Mouse (Mus musculus): ENCODE data around the gene 4930519P11Rik. TPM values are rescaled to one million over a fixed set of nuclear protein-coding genes. Genes with fewer than 3 reads are reported as not detected.

4930519P11Rik gene
- polyA plus RNA-seq, 1 experiment from 2014 or later = not detected

DNA sequence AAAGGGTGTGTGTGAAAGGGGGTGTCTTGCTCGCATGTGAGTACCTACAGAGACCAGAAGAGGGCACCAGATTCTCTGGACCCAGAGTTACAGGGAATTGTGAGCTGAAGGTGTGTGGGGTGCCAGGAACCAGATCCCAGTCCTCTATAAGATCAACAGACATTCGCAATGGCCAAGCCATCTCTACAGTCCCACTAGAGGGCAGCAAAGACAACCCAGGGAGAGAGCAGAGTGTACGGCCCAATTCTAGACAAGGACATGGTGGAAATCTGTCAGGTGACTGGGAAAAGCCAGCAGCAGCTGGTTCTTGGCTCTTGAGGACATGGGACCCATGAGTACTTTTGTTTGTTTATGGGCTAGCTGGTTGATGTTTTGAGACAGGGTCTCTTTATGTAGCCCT, 20.2 kb downstream of the 4930519P11Rik start:
- Histone ChIP-seq H3K4me2 (replicated peaks) (no peak overlapping the region), H3K27ac (no peak overlapping the region), H3K27me3 (no peaks in the 10 kb centered on the region), H3K9ac (no peak overlapping the region), H3K4me1 (no peaks in the 10 kb centered on the region), H3K36me3 (peaks cover 13% of the 10 kb centered on the region; the same call in 1 of the 2 replicates), H3K4me3 (no peak overlapping the region), H3K9me3 (replicated peaks) (no peaks in the 10 kb centered on the region)
- ATAC-seq (ENCODE audit: low FRiP score) = no peak
- 61% methylated on average over 3 of the region's 3 CpGs for WGBS

DNA sequence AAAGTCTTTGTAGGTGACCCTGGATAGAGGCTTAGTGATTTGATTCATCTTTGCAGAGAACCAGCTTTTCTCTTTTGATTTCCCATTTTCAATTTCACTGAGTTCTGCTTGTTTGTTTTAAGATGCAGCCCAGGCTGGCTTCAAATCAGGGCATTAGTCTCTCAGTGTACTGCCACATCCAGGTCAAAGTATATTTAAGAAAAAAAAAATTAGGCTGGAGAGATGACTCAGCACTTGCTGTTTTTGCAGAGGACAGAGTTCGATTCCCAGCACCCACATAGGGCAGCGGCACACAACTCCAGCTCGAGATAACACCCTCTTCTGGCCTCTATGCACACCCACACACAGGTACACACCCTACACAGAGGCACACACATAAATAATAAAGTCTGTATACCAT, 22.0 kb downstream of the 4930519P11Rik start:
- Histone ChIP-seq H3K27me3 (no peaks in the 10 kb centered on the region), H3K36me3 (peaks cover 13% of the 10 kb centered on the region; the same call in 1 of the 2 replicates), H3K4me1 (no peaks in the 10 kb centered on the region), H3K27ac (no peak overlapping the region), H3K4me2 (replicated peaks) (no peak overlapping the region), H3K9me3 (replicated peaks) (no peaks in the 10 kb centered on the region), H3K9ac (no peak overlapping the region), H3K4me3 (no peak overlapping the region)
- WGBS = 90% methylated on average over 3 of the region's 3 CpGs
- ATAC-seq (ENCODE audit: low FRiP score) = no peak

DNA sequence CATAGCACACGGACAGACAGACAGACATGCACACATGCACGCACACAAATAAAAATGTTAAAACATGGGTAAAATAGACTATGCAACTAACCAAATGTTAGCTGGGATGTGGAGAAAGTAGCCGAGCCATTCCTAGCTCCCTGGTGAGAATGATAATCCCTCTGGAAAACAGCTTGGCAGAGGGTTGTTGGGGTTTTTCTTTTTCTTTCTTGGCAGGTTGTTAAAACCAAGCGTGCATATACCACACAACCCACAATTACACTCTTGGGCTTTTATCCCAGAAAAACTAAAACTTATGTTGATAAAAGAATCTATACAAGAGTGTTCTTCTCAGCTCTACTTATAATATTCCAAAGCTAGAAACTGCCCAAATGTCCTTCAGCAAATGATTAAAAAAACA, 24.2 kb downstream of the 4930519P11Rik start:
- Histone ChIP-seq H3K9ac (no peak overlapping the region), H3K4me1 (peaks cover 17% of the 10 kb centered on the region), H3K9me3 (replicated peaks) (no peaks in the 10 kb centered on the region), H3K27ac (no peak overlapping the region), H3K27me3 (no peaks in the 10 kb centered on the region), H3K36me3 (peaks cover 7% of the 10 kb centered on the region; the same call in 1 of the 2 replicates), H3K4me2 (replicated peaks) (no peak overlapping the region), H3K4me3 (no peak overlapping the region)
- no peak for ATAC-seq (ENCODE audit: low FRiP score)
- 81% methylated on average over 4 of the region's 4 CpGs for WGBS

DNA sequence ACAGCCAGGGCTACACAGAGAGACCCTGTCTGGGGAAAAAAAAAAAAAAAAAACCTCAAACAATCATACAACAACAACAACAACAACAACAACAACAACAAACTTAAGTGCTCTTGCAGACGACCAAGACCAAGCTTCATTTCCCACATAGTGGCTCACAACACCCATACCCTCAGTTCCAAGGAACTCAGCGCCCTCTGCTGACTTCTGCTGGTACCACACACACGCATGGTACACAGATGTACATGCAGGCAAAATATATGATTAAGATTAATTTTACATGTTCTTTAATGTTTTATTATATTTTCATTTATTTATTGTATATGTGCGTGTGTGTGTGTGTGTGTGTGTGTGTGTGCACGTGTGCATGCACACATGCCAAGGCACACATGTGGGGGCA, 26.8 kb downstream of the 4930519P11Rik start:
- no peak overlapping the region for H3K9ac ChIP-seq
- H3K36me3 ChIP-seq = no peaks in the 10 kb centered on the region; the same call in 1 of the 2 replicates
- peaks cover 21% of the 10 kb centered on the region for H3K4me1 ChIP-seq
- H3K27me3 ChIP-seq = no peaks in the 10 kb centered on the region
- no peak overlapping the region for H3K4me2 ChIP-seq (replicated peaks)
- H3K9me3 ChIP-seq (replicated peaks) = no peaks in the 10 kb centered on the region
- H3K27ac ChIP-seq = no peak overlapping the region
- 81% methylated on average over 5 of the region's 5 CpGs for WGBS
- no peak for ATAC-seq (ENCODE audit: low FRiP score)
- no peak overlapping the region for H3K4me3 ChIP-seq

DNA sequence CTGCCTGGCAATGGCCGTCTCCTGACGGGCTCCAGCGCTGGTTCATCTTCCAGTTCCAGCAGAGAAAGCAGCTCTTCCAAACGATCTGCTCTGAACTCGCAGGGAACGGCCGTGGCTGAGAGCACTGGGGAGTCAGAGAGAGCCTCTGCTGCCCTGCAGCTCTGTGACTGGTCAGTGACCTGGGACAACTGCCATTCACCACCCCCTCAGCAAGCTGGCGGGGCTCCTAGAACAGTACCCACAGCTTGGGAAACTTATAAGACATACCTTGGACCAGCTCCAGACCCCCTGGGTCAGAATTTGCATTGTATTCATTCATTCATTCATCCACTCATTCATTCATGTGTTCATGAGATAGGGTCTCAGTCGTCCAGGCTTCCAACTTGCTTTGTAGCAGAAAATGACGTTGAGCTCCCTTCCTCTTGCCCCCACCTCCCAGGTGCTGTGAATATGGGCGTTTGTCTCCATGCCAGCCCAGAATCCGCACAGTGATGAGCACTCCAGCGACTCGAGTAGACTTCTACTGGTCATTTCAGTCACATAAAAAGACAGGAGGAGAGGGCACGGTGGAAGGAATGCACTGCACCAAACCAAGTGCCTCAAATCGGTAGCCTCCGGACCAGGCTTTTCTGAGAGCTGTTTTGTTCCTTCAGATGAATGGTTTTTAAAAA, 28.2 kb downstream of the 4930519P11Rik start:
- Histone ChIP-seq H3K27ac (peak overlapping the region; percentile 58; the same call in 1 of the 2 replicates), H3K4me2 (replicated peaks) (no peak overlapping the region), H3K27me3 (no peaks in the 10 kb centered on the region), H3K4me1 (peaks cover 21% of the 10 kb centered on the region), H3K9me3 (replicated peaks) (no peaks in the 10 kb centered on the region), H3K4me3 (no peak overlapping the region), H3K9ac (no peak overlapping the region), H3K36me3 (no peaks in the 10 kb centered on the region; the same call in 1 of the 2 replicates)
- 68% methylated on average over 17 of the region's 17 CpGs for WGBS
- ATAC-seq (ENCODE audit: low FRiP score) = no peak

DNA sequence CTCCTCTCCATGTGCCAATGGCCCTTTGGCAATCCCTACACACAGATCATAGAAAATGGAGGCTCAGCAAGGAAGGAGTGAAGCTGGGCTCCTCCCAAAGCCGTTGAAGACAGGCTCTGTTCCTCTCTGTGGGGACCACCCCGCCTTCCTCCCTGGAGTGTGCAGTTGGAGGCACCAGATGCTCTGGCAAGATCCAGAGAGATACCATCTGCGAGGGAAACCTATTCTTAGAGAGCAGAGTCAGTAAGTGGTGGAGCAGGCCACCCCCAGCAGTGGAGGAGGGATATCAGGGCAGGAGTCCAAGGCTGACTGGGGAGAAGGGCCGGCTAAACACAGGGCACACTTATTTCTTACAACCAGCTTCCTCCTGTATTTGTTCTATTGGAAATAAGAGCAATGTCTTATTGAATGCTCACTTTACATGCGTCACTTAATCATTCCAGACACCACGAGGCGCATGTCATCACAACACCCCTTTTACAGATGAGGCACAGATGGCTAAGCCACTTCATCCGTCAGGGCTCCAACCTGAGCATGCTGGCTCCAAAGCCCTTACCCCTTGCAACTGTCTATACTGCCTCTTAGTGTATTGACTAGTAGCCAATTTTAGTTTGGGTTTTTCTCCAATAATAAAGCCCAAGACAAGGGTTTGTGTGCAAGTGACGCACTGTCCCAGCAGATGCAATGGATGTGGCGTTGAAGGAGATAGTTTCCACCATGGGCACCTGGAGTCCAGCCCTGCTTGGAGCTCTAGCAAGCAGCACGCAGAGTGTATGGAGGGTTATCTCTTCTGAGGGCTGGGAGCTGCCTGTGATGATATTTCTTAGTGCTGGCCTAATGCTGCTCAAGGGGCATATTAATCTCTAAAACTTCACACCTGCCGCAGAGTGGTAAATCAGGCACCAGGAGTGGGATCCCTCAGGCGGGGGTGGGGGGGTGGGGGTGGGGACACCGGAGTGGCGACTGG, 29.0 kb downstream of the 4930519P11Rik start:
- Histone ChIP-seq H3K9ac (no peak overlapping the region), H3K27ac (peak overlapping the region; percentile 58)

DNA sequence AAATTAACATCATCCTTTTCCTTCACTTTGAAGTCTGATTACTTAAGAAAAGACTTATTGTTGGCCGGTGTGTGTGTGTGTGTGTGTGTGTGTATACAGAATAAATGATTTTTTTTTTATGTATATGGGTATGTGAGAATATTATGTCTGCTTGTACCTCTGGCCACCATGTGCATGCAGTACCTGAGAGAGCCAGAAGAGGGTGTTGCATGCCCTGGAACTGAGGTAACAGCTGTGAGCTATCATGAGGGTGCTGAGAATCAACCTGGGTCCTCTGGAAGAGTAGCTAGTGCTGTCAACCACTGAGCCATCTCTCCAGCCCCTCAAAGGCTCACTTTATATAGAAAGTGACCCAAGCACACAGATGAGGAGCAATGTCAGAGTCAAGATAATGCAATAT, 31.8 kb downstream of the 4930519P11Rik start:
- H3K4me1 ChIP-seq = peaks cover 36% of the 10 kb centered on the region
- H3K4me2 ChIP-seq (replicated peaks) = no peak overlapping the region
- H3K9me3 ChIP-seq (replicated peaks) = no peaks in the 10 kb centered on the region
- no peaks in the 10 kb centered on the region; the same call in 1 of the 2 replicates for H3K36me3 ChIP-seq
- no peaks in the 10 kb centered on the region for H3K27me3 ChIP-seq
- H3K4me3 ChIP-seq = no peak overlapping the region
- no peak overlapping the region for H3K9ac ChIP-seq
- 95% methylated on average over 1 of the region's 1 CpGs for WGBS
- H3K27ac ChIP-seq = no peak overlapping the region
- no peak for ATAC-seq (ENCODE audit: low FRiP score)

More for the DNA sequence above, 29.0 kb downstream of the 4930519P11Rik start:
- H3K36me3 ChIP-seq = no peaks in the 10 kb centered on the region; the same call in 1 of the 2 replicates
- no peak overlapping the region for H3K4me2 ChIP-seq (replicated peaks)
- WGBS = 59% methylated on average over 15 of the region's 15 CpGs
- H3K4me3 ChIP-seq = no peak overlapping the region
- no peaks in the 10 kb centered on the region for H3K27me3 ChIP-seq
- H3K4me1 ChIP-seq = peaks cover 21% of the 10 kb centered on the region
- ATAC-seq (ENCODE audit: low FRiP score) = peak; percentile 62
- no peaks in the 10 kb centered on the region for H3K9me3 ChIP-seq (replicated peaks)

DNA sequence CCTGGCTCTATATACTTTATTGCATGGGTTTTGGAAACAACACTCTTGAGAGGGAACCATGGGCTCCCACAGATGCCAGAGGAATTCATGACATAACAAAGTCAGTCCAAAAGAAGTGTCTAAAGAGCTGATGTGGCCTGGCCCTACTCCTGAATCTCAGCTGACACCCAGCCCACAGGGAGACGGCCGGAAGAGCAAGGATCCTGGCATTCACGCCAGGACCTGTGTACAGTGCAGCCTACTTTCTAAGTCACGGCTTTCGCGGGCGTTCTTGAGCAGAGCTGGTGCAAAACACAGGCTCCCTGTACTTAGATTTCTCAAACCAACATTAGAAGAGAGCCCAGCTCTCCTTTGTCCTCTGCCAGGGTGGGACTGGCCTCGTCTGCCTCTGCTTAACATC, 32.7 kb downstream of the 4930519P11Rik start:
- Histone ChIP-seq H3K9ac (no peak overlapping the region), H3K9me3 (replicated peaks) (no peaks in the 10 kb centered on the region), H3K36me3 (no peaks in the 10 kb centered on the region), H3K27ac (no peak overlapping the region), H3K27me3 (no peaks in the 10 kb centered on the region), H3K4me3 (no peak overlapping the region), H3K4me1 (peaks cover 35% of the 10 kb centered on the region), H3K4me2 (replicated peaks) (no peak overlapping the region)
- 76% methylated on average over 8 of the region's 8 CpGs for WGBS
- ATAC-seq (ENCODE audit: low FRiP score) = no peak

DNA sequence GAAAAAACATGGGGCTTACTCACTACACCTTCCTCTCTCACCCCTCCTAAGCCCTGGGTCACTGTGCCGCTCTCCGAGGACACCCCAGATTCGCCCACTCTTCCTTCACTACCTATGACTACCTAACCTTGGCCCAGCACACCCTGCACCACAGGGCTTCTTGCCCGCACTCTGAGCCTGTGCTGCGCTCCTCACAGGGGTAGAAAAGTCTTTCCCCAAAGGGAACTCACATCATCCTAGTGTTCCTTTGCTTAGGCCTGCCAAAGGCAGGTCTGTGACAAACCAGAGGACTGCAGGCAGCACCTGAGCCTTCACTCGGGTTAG, 35.5 kb downstream of the 4930519P11Rik start:
- H3K36me3 ChIP-seq = no peaks in the 10 kb centered on the region
- H3K27ac ChIP-seq = peak overlapping the region; percentile 75
- no peak overlapping the region for H3K9ac ChIP-seq
- H3K4me3 ChIP-seq = no peak overlapping the region
- no peak for ATAC-seq (ENCODE audit: low FRiP score)
- no peaks in the 10 kb centered on the region for H3K9me3 ChIP-seq (replicated peaks)
- peaks cover 18% of the 10 kb centered on the region for H3K4me1 ChIP-seq
- no peak overlapping the region for H3K4me2 ChIP-seq (replicated peaks)
- 52% methylated on average over 6 of the region's 6 CpGs for WGBS
- no peaks in the 10 kb centered on the region for H3K27me3 ChIP-seq

DNA sequence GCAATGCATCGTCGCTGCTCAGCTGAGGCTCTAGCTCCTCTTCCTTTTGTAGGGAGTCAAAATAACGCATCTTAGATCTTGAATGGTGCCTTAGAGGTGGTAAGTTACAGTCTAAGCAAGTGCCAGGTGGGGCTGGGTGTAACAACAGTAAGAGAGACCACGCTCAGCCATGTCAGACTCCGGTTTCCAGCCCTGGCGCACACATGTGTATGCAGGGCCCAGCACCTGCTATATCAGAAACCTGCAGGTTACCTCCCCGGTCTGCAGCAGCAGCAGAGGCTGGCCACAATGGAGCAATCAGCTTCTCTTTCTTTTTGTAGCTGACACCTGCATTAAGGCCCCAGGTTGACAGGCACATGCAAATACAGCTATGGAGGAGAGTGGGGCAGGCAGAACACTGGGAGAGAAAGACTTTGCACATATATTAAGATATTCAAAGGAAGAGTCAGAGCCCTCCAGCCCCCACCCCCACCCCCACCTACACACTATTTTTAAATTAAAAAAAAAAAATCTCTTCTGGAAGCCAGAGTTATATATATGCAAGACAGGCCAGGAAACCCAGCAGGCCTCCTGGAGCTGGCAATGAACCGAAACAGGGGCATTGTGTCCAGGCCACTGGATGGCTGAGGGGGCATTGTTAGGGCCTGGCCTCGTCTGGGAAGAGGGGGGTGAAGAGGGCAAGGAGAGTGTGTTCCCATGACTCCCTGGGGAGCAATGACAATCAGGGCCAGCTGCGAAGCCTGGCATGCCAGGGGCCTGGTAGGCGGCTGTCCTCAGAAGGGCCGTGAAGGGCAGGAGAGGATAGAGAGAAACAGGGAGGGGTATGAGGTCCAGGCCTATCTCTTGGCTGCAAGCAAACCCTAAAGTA, 36.1 kb downstream of the 4930519P11Rik start:
- Histone ChIP-seq H3K4me2 (replicated peaks) (no peak overlapping the region), H3K9ac (0 out of 2 replicates have a peak overlapping the region, but pooled peaks have one; percentile 38), H3K27ac (peak overlapping the region; percentile 75), H3K36me3 (no peaks in the 10 kb centered on the region), H3K4me3 (no peak overlapping the region), H3K27me3 (no peaks in the 10 kb centered on the region), H3K4me1 (peaks cover 19% of the 10 kb centered on the region), H3K9me3 (replicated peaks) (no peaks in the 10 kb centered on the region)
- 21% methylated on average over 12 of the region's 12 CpGs for WGBS
- peak; percentile 82 for ATAC-seq (ENCODE audit: low FRiP score)

DNA sequence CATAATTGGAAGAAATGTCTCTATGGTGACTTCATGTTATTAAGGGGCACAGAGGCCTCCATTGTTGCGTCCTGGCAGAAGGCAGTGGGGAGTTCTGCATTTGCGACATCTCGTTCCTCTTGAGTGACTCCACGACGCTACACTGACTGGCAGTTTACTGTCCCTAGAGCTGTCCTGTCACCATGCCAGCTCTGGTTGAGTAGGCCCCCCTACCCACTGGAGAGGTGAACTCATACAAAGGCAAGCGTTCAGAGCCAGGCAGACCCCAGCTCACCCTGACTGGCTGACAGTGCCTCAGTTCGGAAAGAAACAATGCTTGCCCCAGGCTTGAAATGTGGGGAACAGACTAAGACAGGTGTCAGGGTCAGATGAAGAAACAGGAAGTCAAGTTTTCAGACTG, 39.0 kb downstream of the 4930519P11Rik start:
- WGBS = 26% methylated on average over 7 of the region's 7 CpGs
- H3K36me3 ChIP-seq = no peaks in the 10 kb centered on the region
- no peak overlapping the region for H3K9ac ChIP-seq
- no peak overlapping the region for H3K4me2 ChIP-seq (replicated peaks)
- 0 out of 2 replicates have a peak overlapping the region, but pooled peaks have one; percentile 42 for H3K27ac ChIP-seq
- H3K4me3 ChIP-seq = no peak overlapping the region
- no peak for ATAC-seq (ENCODE audit: low FRiP score)
- H3K27me3 ChIP-seq = no peaks in the 10 kb centered on the region
- no peaks in the 10 kb centered on the region for H3K9me3 ChIP-seq (replicated peaks)
- peaks cover 27% of the 10 kb centered on the region for H3K4me1 ChIP-seq

DNA sequence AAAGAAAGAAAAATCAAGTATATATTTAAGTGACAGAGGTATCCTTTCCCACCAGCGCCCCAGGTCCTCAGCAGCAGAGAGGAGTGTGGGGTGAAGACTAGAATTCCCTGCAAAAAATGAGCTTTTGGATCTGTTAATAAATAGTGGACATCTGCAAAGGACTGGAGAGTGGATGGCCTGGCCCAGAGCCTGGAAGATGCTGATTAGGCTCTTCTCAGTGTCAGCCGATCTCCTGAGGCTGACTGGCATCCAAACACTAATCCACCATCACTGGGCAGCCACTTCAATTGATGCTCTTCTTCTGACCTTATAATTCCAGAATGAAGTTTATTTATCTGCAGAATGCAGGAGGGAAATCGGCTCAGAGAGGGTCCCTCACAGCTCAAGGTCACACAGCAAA, 40.2 kb downstream of the 4930519P11Rik start:
- ATAC-seq (ENCODE audit: low FRiP score) = no peak
- Histone ChIP-seq H3K4me3 (no peak overlapping the region), H3K4me1 (peaks cover 40% of the 10 kb centered on the region), H3K9ac (no peak overlapping the region), H3K27me3 (no peaks in the 10 kb centered on the region), H3K36me3 (no peaks in the 10 kb centered on the region), H3K27ac (no peak overlapping the region), H3K9me3 (replicated peaks) (no peaks in the 10 kb centered on the region), H3K4me2 (replicated peaks) (no peak overlapping the region)
- 86% methylated on average over 3 of the region's 3 CpGs for WGBS
